Mouse (Mus musculus) megakaryocyte, embryonic 14.5 days (primary cell): Measurements from ENCODE around the gene Olfr1412.

Experiments
- FLI1 ChIP-seq: IDR thresholded peaks from 2 replicates; pipeline ENCODE4 v1.6.1; 2012; ENCODE audit warnings: low read length, inconsistent platforms, mixed read lengths
- GATA1 ChIP-seq: IDR thresholded peaks from 3 replicates; pipeline ENCODE4 v1.6.1; 2012; ENCODE audit warnings: mixed read lengths, low read length, inconsistent platforms, borderline replicate concordance

DNA sequence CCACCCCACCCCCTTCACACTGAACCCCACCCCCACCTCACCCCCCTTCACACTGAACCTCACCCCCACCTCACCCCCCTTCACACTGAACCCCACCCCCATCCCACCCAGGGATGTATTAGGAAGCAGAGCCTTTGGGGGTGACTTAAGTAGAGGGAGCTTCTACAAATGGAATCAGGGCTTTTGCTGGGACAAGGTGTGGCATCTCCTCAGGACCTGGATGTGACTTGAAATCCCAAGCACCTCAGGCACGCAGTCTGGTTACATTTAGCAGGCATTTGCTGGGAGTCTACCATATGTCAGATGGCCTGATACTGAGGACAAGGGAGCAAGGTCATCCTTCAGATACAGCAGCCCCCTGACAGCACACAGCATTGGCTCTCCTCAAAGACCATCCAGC is 49.0 kb downstream of the Olfr1412 start:
- no peak for TF ChIP-seq FLI1
- no peak for TF ChIP-seq GATA1
